Mouse (Mus musculus): ENCODE measurements around the gene Hsdl2. TPM values are rescaled to one million over a fixed set of nuclear protein-coding genes. Genes with fewer than 3 reads are reported as not detected.

Gene Hsdl2
- total RNA-seq, 2 experiments from 2014 or later, result 28.0 to 28.1 TPM

- no peak for DNase-seq (ENCODE audit: extremely low spot score in 1 of 2, low spot score in 1 of 2)
These were observed 38.4 kb downstream of the Hsdl2 start for GRCm38 (mm10) chr4:59619611-59620245.

GRCm38 (mm10) chr4:59625676-59625997 is 44.3 kb downstream of the Hsdl2 start:
- DNase-seq (ENCODE audit: extremely low spot score in 1 of 2, low spot score in 1 of 2), result no peak

- peak; percentile 49 to 51 for DNase-seq (ENCODE audit: extremely low spot score in 1 of 2, low spot score in 1 of 2)
These were observed 44.9 kb downstream of the Hsdl2 start, which contains the start of gene E130308A19Rik for GRCm38 (mm10) chr4:59625998-59626910. Gene E130308A19Rik, plus strand, starts transcription at chr4:59626211.

GRCm38 (mm10) chr4:59628255-59628654 is 46.9 kb downstream of the Hsdl2 start:
- no peak for DNase-seq (ENCODE audit: extremely low spot score in 1 of 2, low spot score in 1 of 2)

DNA sequence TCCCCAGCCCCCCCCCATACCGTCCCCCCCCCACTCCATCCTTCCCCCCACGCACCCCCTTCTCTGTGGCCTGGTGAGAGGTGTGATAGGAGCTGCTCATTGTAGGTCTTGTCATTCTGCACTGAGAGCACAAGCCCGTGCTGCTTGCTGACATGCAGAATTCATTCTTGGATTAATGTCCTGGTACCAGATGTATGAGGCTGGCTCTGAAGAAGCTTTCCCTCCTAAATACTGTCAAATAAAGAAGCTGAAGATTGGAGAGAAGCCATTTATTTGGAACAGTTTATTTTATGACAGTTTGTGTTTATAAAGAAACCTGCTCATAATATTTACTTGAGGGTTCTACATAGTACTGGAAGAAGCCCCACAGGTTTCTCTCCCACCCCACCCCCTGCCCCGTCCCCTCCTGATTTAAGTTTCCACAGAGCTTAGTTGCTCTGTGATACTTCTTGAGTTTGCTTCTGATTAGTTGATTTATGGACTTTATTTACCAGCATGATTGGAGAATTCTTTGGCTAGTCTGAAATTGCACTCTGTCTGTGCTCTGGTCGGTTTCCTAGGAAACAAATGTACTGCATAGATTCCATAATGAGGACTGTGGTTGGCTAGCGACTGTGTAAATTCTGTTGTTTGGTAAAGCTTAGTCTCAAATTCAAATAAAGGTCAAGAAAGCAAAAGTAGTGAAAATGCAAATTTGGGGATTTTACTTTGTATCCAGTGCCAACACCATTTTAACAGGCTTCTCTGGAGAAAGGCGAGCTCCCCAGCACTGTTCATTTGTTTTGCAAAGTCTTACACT is 47.9 kb downstream of the Hsdl2 start:
- DNase-seq (ENCODE audit: extremely low spot score in 1 of 2, low spot score in 1 of 2), result no peak

DNA sequence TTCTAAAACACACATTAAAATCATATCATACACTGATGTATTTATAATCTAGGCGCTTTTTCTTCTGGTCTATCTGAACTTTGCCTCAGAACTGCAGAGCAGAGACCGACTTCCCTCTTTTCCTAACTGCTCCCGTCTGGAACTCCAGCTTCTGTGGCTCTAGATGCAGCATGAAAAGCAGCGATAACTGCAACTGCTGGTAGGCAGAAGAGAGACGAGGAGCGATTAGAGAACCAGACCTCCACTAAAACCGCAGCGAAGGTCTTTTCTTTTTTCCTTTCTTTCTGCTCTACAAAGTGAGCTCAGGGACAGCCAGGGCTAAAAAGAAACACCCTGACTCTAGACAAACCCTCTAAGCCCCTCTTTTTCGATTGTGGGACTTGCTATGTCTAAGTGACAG is 48.8 kb downstream of the Hsdl2 start:
- DNase-seq (ENCODE audit: extremely low spot score in 1 of 2, low spot score in 1 of 2), result no peak

GRCm38 (mm10) chr4:59634532-59634931 is 53.2 kb downstream of the Hsdl2 start:
- no peak for DNase-seq (ENCODE audit: extremely low spot score in 1 of 2, low spot score in 1 of 2)

GRCm38 (mm10) chr4:59639163-59639562 is 57.8 kb downstream of the Hsdl2 start:
- no peak for DNase-seq (ENCODE audit: extremely low spot score in 1 of 2, low spot score in 1 of 2)

DNA sequence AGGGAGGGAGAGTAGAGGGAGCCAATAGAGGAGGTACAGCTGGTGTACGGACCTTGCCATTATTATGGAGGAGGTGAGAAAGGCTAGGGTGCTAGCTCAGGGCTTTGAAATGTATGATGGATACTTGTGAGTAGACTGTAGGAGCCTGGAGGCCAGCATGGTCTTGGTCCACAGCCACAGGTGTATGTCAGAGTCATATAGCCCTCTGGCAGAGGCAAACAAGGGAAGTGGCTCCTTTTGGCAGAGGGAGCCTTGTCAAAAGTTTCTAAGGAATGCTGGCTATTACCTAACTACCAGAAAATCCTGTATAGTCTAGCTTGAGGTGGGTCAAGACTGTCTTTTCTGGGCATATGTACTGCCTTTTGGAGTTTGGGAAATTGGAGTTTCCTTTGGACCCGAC is 59.4 kb downstream of the Hsdl2 start:
- DNase-seq (ENCODE audit: extremely low spot score in 1 of 2, low spot score in 1 of 2), result no peak

- no peak for DNase-seq (ENCODE audit: extremely low spot score in 1 of 2, low spot score in 1 of 2)
These were observed 60.7 kb downstream of the Hsdl2 start for GRCm38 (mm10) chr4:59642039-59642438.

DNA sequence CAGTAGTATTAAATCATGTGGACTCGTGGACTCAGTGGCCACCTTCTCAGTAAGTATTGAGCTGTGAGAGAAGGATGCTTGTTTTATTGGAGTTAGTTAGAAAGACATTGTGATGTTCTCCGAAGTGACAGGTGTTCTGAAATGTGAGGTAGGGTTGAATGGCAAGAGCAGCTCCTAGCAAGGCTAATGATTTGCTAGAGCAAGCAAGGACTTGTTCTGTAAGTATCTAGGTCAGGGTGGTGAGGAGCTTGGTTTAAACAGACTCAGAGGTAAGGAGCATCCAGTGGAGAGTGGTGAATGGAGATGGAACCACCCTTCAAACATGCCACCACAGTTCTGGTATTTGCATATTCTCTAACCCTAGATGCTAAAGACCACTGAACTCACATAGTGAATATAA is 61.3 kb downstream of the Hsdl2 start:
- DNase-seq (ENCODE audit: extremely low spot score in 1 of 2, low spot score in 1 of 2), result no peak

GRCm38 (mm10) chr4:59644431-59644830 is 63.1 kb downstream of the Hsdl2 start:
- DNase-seq (ENCODE audit: extremely low spot score in 1 of 2, low spot score in 1 of 2), result no peak

DNA sequence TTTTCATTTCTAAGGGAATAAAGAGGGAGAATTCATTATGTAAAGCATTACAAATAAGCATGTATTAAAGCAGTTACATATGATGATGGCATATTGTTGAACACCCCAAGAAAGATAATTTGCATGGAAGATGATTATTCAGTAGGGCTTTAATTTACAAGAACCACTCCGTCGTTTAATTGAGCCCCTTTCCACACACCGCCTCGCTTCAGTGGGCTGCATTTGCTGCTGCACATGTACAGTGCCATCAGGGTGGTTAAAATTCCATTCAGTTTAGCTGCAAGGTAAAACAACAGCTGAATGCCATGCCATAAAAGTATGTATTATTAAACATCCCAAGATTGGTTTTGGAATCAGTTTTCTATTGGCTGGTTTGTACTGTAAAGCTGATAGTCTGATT is 63.6 kb downstream of the Hsdl2 start:
- DNase-seq (ENCODE audit: extremely low spot score in 1 of 2, low spot score in 1 of 2), result no peak

DNA sequence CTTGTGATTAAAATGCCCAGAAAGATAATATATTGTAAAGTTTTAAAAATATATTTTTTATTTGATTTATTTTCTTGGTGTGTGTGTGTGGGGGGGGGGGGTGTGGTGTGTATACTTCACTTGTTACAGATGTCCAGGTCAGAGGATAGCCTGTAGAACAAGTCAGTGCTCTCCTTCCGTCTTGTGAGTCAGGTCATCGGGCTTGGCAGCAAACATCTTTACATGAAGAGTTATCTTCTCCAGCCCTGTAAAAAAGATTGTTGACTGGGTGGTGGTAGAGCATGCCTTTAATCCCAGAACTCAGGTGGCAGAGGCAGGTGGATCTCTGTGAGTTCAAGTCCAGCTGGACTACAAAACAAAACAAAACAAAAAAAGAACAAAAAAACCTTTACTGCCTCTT is 64.2 kb downstream of the Hsdl2 start:
- DNase-seq (ENCODE audit: extremely low spot score in 1 of 2, low spot score in 1 of 2), result no peak

DNA sequence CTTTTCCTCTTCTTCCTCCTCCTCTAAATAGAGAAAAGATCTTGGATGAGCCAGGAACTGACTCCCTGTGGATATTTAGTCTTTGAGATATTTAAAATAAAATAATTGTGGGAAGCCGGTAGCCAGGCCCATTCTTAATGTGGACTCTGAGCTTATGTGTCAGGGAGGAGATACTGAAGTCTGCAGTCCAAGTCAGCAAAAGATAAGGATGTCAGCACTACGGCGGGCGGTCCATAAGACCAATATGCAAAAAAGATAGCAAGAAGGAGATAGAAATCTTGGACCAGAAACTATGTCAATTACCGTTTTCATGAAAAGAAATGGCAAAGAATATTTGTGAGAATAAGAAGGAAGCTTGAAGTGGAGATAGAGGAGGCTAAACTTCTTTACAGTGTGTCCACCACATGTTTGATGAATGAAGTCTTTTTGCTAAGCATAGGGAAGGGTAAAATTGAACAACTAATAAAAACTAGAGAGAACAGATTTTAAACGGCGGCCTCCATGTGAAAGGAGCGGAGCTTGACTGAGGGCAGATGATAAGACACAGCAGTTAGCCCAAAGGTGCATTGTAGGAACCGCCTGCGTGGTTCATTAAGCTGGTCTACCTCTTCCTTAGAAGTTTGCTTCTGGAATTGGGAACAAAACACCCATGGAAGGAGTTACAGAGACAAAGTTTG is 64.8 kb downstream of the Hsdl2 start:
- DNase-seq (ENCODE audit: extremely low spot score in 1 of 2, low spot score in 1 of 2), result no peak

DNA sequence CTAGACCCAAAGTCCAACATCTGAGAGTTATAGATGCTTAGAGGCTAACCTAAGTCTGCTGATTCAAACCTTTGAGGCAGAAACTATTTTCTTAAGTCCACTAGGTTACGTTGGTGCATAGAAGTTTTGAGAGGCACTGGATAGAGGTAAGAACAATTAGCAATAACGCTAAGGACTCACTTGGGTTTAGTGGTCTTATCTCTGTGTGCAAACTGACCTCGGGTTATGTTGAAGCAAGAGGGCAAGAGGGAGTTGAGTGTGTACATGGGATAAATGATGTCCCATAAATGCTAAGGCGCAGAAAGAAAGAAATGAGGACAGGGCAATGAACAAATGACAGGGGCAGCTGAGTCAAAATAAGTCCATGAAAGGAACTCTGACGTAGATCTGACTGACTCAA is 67.8 kb downstream of the Hsdl2 start:
- DNase-seq (ENCODE audit: extremely low spot score in 1 of 2, low spot score in 1 of 2), result no peak

DNA sequence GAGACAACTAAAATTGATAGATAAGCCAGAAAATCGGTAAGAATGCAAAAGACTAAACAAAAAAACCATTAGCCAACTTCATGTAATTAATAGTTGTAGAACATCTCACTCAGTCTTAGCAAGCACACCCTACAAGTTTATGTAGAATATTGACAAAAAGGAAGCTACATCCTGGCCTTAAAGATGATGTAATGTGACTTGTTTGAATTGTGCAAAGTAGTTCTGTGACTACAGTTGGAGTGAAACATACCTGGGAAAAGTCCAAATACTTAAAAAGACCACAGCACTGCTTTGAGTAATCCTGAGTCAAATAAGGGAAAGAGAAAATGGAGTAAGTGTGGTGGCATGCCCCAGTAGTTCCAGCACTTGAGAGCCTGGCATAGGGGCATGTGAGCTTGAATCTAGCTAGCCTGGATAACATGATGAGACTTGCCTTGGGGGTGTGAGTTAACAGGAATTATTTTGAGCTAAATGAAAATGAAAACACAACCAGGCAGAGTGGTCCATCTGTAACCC is 70.9 kb downstream of the Hsdl2 start:
- no peak for DNase-seq (ENCODE audit: extremely low spot score in 1 of 2, low spot score in 1 of 2)

DNA sequence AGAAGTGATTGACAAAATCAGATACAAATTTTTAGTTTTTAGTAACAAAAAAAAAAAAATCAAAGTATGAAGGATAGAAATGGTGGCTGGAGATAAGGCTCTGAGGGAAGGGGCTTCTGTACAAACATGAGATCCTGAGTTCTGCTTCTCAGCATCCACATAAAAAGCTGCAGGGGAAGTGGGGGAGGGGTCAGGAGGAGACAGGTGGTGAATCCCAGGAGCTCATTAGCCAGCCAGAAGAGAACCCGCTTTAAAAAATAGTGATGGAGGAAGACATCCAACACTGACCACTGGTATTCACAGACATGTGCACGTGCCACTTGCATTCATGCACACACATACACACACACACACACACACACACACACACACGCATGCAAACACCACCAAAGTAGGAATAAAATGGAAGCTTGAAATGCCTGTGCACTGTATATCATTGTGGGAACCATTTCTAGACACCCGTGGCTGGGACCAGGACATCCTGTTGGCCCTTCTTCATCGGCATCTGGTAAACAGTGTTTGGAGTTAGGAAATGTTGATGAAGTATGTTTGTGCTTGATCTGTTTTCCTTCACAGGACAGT is 74.8 kb downstream of the Hsdl2 start:
- DNase-seq (ENCODE audit: extremely low spot score in 1 of 2, low spot score in 1 of 2), result no peak

GRCm38 (mm10) chr4:59662163-59662562 is 80.8 kb downstream of the Hsdl2 start:
- DNase-seq (ENCODE audit: extremely low spot score in 1 of 2, low spot score in 1 of 2), result no peak

GRCm38 (mm10) chr4:59663451-59663850 is 82.1 kb downstream of the Hsdl2 start:
- no peak for DNase-seq (ENCODE audit: extremely low spot score in 1 of 2, low spot score in 1 of 2)
